8 mouse cellular contexts compared by ENCODE assay signal in genomic region chr4:126532292-126532691, GRCm38 (mm10). TPM values are rescaled to one million over a fixed set of nuclear protein-coding genes. Genes with fewer than 3 reads are reported as not detected.
DNase-seq lines count a peak whose midpoint lies in the region; ATAC-seq and TF ChIP-seq lines count a peak whose summit lies in the region.

No protein-coding gene starts in this region.

- peak overlapping the region; percentile 94 for H3K4me3 ChIP-seq in lung, embryonic 15.5 days
- peak overlapping the region; percentile 93 for H3K4me3 ChIP-seq in forebrain, embryonic 13.5 days
- peak overlapping the region; percentile 87 for H3K4me3 ChIP-seq in limb, embryonic 11.5 days (ENCODE audit: low read depth, low read length)
- H3K4me3 ChIP-seq in olfactory bulb, adult 2 months (ENCODE audit: insufficient read depth, low read depth, low read length): peak overlapping the region; percentile 88

- H3K9me3 ChIP-seq in lung, embryonic 15.5 days: no peaks in the 10 kb centered on the region
- no peaks in the 10 kb centered on the region for H3K9me3 ChIP-seq in forebrain, embryonic 13.5 days (replicated peaks)
- no peaks in the 10 kb centered on the region for H3K9me3 ChIP-seq in limb, embryonic 11.5 days (ENCODE audit: control insufficient read depth, low read length)

- no peak for TF ChIP-seq POLR2A in olfactory bulb, adult 2 months (IDR thresholded peaks at IDR 0.05; ENCODE audit: insufficient read depth, low read depth, low read length)

- 34% methylated on average over 5 of the region's 5 CpGs for WGBS in lung, embryonic 15.5 days
- WGBS in forebrain, embryonic 13.5 days: 31% methylated on average over 5 of the region's 5 CpGs
- WGBS in limb, embryonic 11.5 days: 33% methylated on average over 5 of the region's 5 CpGs
- 23% methylated on average over 5 of the region's 5 CpGs for WGBS in olfactory bulb, adult 2 months

- DNase-seq in lung, postnatal 36 days: no peak
- no peak for DNase-seq in limb, embryonic 11.5 days (ENCODE audit: low spot score)
- no peak for DNase-seq in cerebellum, adult 8-10 months
- no peak for DNase-seq in spleen, postnatal 14 days (ENCODE audit: low spot score in 2 of 2)
- DNase-seq in urinary bladder, adult 18-20 months (ENCODE audit: low spot score in 2 of 2): no peak

- peak overlapping the region; percentile 89 for H3K9ac ChIP-seq in lung, embryonic 15.5 days
- peak overlapping the region; percentile 91 for H3K9ac ChIP-seq in forebrain, embryonic 13.5 days
- H3K9ac ChIP-seq in limb, embryonic 11.5 days (ENCODE audit: low read length): peak overlapping the region; percentile 82; the same call in 1 of the 2 replicates

- H3K4me1 ChIP-seq in lung, embryonic 15.5 days: peaks cover 17% of the 10 kb centered on the region
- H3K4me1 ChIP-seq in forebrain, embryonic 13.5 days: peaks cover 11% of the 10 kb centered on the region
- H3K4me1 ChIP-seq in limb, embryonic 11.5 days (ENCODE audit: control insufficient read depth, insufficient read depth, low read length): no peaks in the 10 kb centered on the region
- peaks cover 4% of the 10 kb centered on the region for H3K4me1 ChIP-seq in olfactory bulb, adult 2 months (ENCODE audit: control insufficient read depth, insufficient read depth, low read length)

- ATAC-seq in lung, embryonic 15.5 days (ENCODE audit: borderline replicate concordance, extremely low read depth, low FRiP score, low TSS enrichment): no peak
- ATAC-seq in forebrain, embryonic 13.5 days: no peak
- no peak for ATAC-seq in limb, embryonic 11.5 days (ENCODE audit: insufficient number of reproducible peaks, low FRiP score, low TSS enrichment, low read depth)

- no peaks in the 10 kb centered on the region for H3K27me3 ChIP-seq in lung, embryonic 15.5 days
- H3K27me3 ChIP-seq in forebrain, embryonic 13.5 days: 0 out of 2 replicates have a peak, but pooled peaks cover 2% of the 10 kb centered on the region
- no peaks in the 10 kb centered on the region for H3K27me3 ChIP-seq in limb, embryonic 11.5 days (ENCODE audit: control insufficient read depth, insufficient read depth, low read length)

- H3K4me2 ChIP-seq in lung, embryonic 15.5 days: peak overlapping the region; percentile 93
- H3K4me2 ChIP-seq in forebrain, embryonic 13.5 days: peak overlapping the region; percentile 90
- H3K4me2 ChIP-seq in limb, embryonic 11.5 days (ENCODE audit: low read depth, severe bottlenecking): peak overlapping the region; percentile 92

- TF ChIP-seq CTCF in olfactory bulb, adult 2 months (IDR thresholded peaks at IDR 0.05; ENCODE audit: insufficient read depth, low read depth, low read length): no peak

- no peaks in the 10 kb centered on the region for H3K36me3 ChIP-seq in lung, embryonic 15.5 days
- H3K36me3 ChIP-seq in forebrain, embryonic 13.5 days (ENCODE audit: poor library complexity, severe bottlenecking): no peaks in the 10 kb centered on the region; the same call in 1 of the 2 replicates
- no peaks in the 10 kb centered on the region for H3K36me3 ChIP-seq in limb, embryonic 11.5 days (ENCODE audit: control insufficient read depth, insufficient read depth, low read length)

- no peak overlapping the region for H3K27ac ChIP-seq in lung, embryonic 15.5 days
- H3K27ac ChIP-seq in forebrain, embryonic 13.5 days: no peak overlapping the region
- H3K27ac ChIP-seq in limb, embryonic 11.5 days (replicated peaks; ENCODE audit: low read depth, low read length): no peak overlapping the region
- no peak overlapping the region for H3K27ac ChIP-seq in olfactory bulb, adult 2 months (ENCODE audit: insufficient read depth, low read depth, low read length)

RNA-seq across cellular contexts. Expression of gene Ago4, which starts 1.0 kb away (rescaled TPM):
- polyA plus RNA-seq in lung, embryonic 15.5 days (2015; fragmentation: Nextera tagmentation; extraction: Ambion mirVana): 3.5 and 3.7 TPM in 2 replicates
- polyA plus RNA-seq in forebrain, embryonic 13.5 days (2015; fragmentation: Nextera tagmentation; extraction: Ambion mirVana): 5.8 and 6.4 TPM in 2 replicates
- 1.2 and 1.7 TPM in 2 replicates for polyA plus RNA-seq in limb, embryonic 11.5 days (2014; fragmentation: Nextera tagmentation; extraction: Ambion mirVana)
- not detected in 2 replicates for polyA plus RNA-seq in olfactory bulb, adult 2 months (2012; ENCODE audit: insufficient read depth, insufficient read length, low replicate concordance, missing spikeins)

RNA-seq across cellular contexts. Expression of gene Clspn, which starts 24.4 kb away (rescaled TPM):
- 41.1 TPM in 2 replicates for polyA plus RNA-seq in lung, embryonic 15.5 days (2015; fragmentation: Nextera tagmentation; extraction: Ambion mirVana)
- 41.9 and 43.3 TPM in 2 replicates for polyA plus RNA-seq in forebrain, embryonic 13.5 days (2015; fragmentation: Nextera tagmentation; extraction: Ambion mirVana)
- polyA plus RNA-seq in limb, embryonic 11.5 days (2014; fragmentation: Nextera tagmentation; extraction: Ambion mirVana): 67.4 and 71.1 TPM in 2 replicates
- not detected in 2 replicates for polyA plus RNA-seq in olfactory bulb, adult 2 months (2012; ENCODE audit: insufficient read depth, insufficient read length, low replicate concordance, missing spikeins)
